Mouse (Mus musculus): ENCODE results near the gene Kcnj1.

DNA sequence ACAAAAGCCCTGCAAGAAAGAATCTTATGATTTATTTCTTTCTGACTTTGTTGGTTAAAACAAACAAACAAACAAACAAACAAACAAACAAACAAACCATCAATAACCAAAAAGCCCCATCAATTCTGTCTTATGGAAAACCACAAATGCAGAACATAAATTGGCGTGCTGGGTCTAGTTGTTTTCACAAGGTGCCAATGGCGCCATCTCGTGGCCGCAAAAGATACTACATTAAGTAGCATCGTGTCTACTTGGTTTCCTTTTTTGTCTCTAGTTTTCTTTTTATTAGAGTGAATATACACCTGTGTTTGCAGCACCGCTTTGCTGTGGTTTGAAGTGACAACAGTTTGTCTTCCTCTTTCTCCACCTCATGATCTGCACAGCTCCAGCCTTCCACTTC is 22.0 kb upstream of the Kcnj1 start:
- peak; percentile 64 for TF ChIP-seq CTCF (conservative IDR thresholded peaks at IDR 0.05; ENCODE audit: low read length)
- no peak for TF ChIP-seq NANOG (IDR thresholded peaks at IDR 0.05; ENCODE audit: borderline replicate concordance, low read length)
- TF ChIP-seq POU5F1 (IDR thresholded peaks at IDR 0.05; ENCODE audit: borderline replicate concordance, low read length) = no peak
